8 mouse cellular contexts compared by ENCODE assay signal in genomic region chr1:172368768-172369418, GRCm38 (mm10). TPM values are rescaled to one million over a fixed set of nuclear protein-coding genes. Genes with fewer than 3 reads are reported as not detected.
A peak's percentile ranks its signal among the peaks of the same experiment; 100 is the strongest.
DNase-seq lines count a peak whose midpoint lies in the region; ATAC-seq and TF ChIP-seq lines count a peak whose summit lies in the region.

No protein-coding gene starts in this region.

- peak; percentile 26; the same call in 1 of the 2 replicates for TF ChIP-seq CTCF in bone marrow macrophage, adult 2 months (IDR thresholded peaks at IDR 0.05; ENCODE audit: low read depth, low read length)

- ATAC-seq in heart, embryonic 13.5 days (ENCODE audit: extremely low read depth, insufficient number of reproducible peaks, low FRiP score, low TSS enrichment) = no peak
- ATAC-seq in megakaryocyte-erythroid progenitor cell, adult 5-6 weeks (replicated peaks; ENCODE audit: low FRiP score, low TSS enrichment, poor library complexity, severe bottlenecking) = peak; percentile 59

- peak; percentile 50 for DNase-seq in ovary, postnatal 36 days (ENCODE audit: low spot score)
- DNase-seq in ovary, adult 18-20 months (ENCODE audit: low spot score) = no peak
- DNase-seq in kidney, postnatal 36 days = peak; percentile 44 to 76
- peak; percentile 77 for DNase-seq in splenic B cell, adult 2 months (ENCODE audit: low read depth, low spot score)
- no peak for DNase-seq in urinary bladder, adult 2 months (ENCODE audit: low spot score)

- H3K4me1 ChIP-seq in bone marrow macrophage, adult 2 months (ENCODE audit: control insufficient read depth, insufficient read depth, low read length) = peaks cover 19% of the 10 kb centered on the region
- peaks cover 10% of the 10 kb centered on the region for H3K4me1 ChIP-seq in heart, embryonic 13.5 days

- no peak overlapping the region for H3K27ac ChIP-seq in bone marrow macrophage, adult 2 months (ENCODE audit: insufficient read depth, low read depth, low read length)
- no peak overlapping the region for H3K27ac ChIP-seq in heart, embryonic 13.5 days (replicated peaks)

- H3K36me3 ChIP-seq in heart, embryonic 13.5 days = no peaks in the 10 kb centered on the region
- no peaks in the 10 kb centered on the region for H3K36me3 ChIP-seq in splenic B cell, adult 2 months (ENCODE audit: control insufficient read depth, insufficient read depth, low read length, poor library complexity, severe bottlenecking)

- H3K27me3 ChIP-seq in heart, embryonic 13.5 days (replicated peaks) = peaks cover 40% of the 10 kb centered on the region
- H3K27me3 ChIP-seq in splenic B cell, adult 2 months (ENCODE audit: control insufficient read depth, insufficient read depth, low read length, poor library complexity, severe bottlenecking) = no peaks in the 10 kb centered on the region

- H3K4me2 ChIP-seq in heart, embryonic 13.5 days = peak overlapping the region; percentile 57

- H3K9ac ChIP-seq in heart, embryonic 13.5 days = no peak overlapping the region

- no peak overlapping the region for H3K4me3 ChIP-seq in bone marrow macrophage, adult 2 months (ENCODE audit: insufficient read depth, low read length)
- H3K4me3 ChIP-seq in heart, embryonic 13.5 days = peak overlapping the region; percentile 17

- H3K9me3 ChIP-seq in heart, embryonic 13.5 days = no peaks in the 10 kb centered on the region

- WGBS in heart, embryonic 13.5 days = 22% methylated on average over 23 of the region's 23 CpGs

- TF ChIP-seq POLR2A in bone marrow macrophage, adult 2 months (IDR thresholded peaks at IDR 0.05; ENCODE audit: borderline replicate concordance, low read depth, low read length) = no peak

RNA-seq across cellular contexts. Expression of gene Pigm, which starts 7.5 kb away (rescaled TPM):
- 14.3 and 15.4 TPM in 2 replicates for polyA plus RNA-seq in bone marrow macrophage, adult 2 months (2012; ENCODE audit: insufficient read depth, insufficient read length, missing spikeins)
- 4.4 and 4.7 TPM in 2 replicates for polyA plus RNA-seq in heart, embryonic 13.5 days (2015; fragmentation: Nextera tagmentation; extraction: Ambion mirVana)
- 12.9 and 18.2 TPM in 2 replicates for total RNA-seq in megakaryocyte-erythroid progenitor cell, adult 5-6 weeks (2014; fragmentation: Nextera tagmentation)
- total RNA-seq in megakaryocyte-erythroid progenitor cell, adult 5-6 weeks (2017) = 16.4 and 16.8 TPM in 2 replicates
- polyA plus RNA-seq in urinary bladder, adult 2 months (2012; rRNA removed) = 10.3 and 11.5 TPM in 2 replicates

RNA-seq across cellular contexts. Expression of gene Kcnj10, which starts 27.9 kb away (rescaled TPM):
- polyA plus RNA-seq in bone marrow macrophage, adult 2 months (2012; ENCODE audit: insufficient read depth, insufficient read length, missing spikeins) = 52.3 and 58.4 TPM in 2 replicates
- polyA plus RNA-seq in heart, embryonic 13.5 days (2015; fragmentation: Nextera tagmentation; extraction: Ambion mirVana) = 0.04 TPM in 1 of 2 replicates, not detected in the other
- not detected in 2 replicates for total RNA-seq in megakaryocyte-erythroid progenitor cell, adult 5-6 weeks (2014; fragmentation: Nextera tagmentation)
- total RNA-seq in megakaryocyte-erythroid progenitor cell, adult 5-6 weeks (2017) = 0.15 and 0.75 TPM in 2 replicates
- 0.39 and 0.52 TPM in 2 replicates for polyA plus RNA-seq in urinary bladder, adult 2 months (2012; rRNA removed)

RNA-seq across cellular contexts. Expression of gene Kcnj9, which starts 39.8 kb away (rescaled TPM):
- 1.8 and 2.2 TPM in 2 replicates for polyA plus RNA-seq in bone marrow macrophage, adult 2 months (2012; ENCODE audit: insufficient read depth, insufficient read length, missing spikeins)
- not detected in 2 replicates for polyA plus RNA-seq in heart, embryonic 13.5 days (2015; fragmentation: Nextera tagmentation; extraction: Ambion mirVana)
- not detected in 2 replicates for total RNA-seq in megakaryocyte-erythroid progenitor cell, adult 5-6 weeks (2014; fragmentation: Nextera tagmentation)
- total RNA-seq in megakaryocyte-erythroid progenitor cell, adult 5-6 weeks (2017) = not detected in 2 replicates
- polyA plus RNA-seq in urinary bladder, adult 2 months (2012; rRNA removed) = 0.04 and 0.23 TPM in 2 replicates

Comparison
In these comparisons a context has a peak if more than half of its experiments do, and no peak if none do; other contexts are left out.
1. DNase-seq: peak in ovary, postnatal 36 days (single experiment), kidney, postnatal 36 days (2 of 2) and splenic B cell, adult 2 months (single experiment); none in ovary, adult 18-20 months (single experiment) and urinary bladder, adult 2 months (single experiment).
2. RNA of gene Kcnj10, which starts 27.9 kb away (polyA plus RNA-seq): 52.3 to 58.4 TPM in bone marrow macrophage, adult 2 months; 0.39 to 0.52 TPM in urinary bladder, adult 2 months and 0.04 TPM in heart, embryonic 13.5 days; every median in the first group is over 10 times any median in the second.